Comparison of ENCODE assay signal across 13 mouse cellular contexts in genomic region chr5:101819216-101819615, GRCm38 (mm10). TPM values are rescaled to one million over a fixed set of nuclear protein-coding genes. Genes with fewer than 3 reads are reported as not detected.
"Had no signal": no experiment of that assay in that cellular context is flagged by ENCODE, and none has a peak within 500 bp of the region (broad histone marks: within the 10 kb centered on the region; RNA-seq: fewer than 3 reads in every experiment).

No protein-coding gene starts in this region.

- H3K4me3 ChIP-seq: limb, embryonic 13.5 days; midbrain, embryonic 10.5 days; myocyte; neural tube, embryonic 15.5 days had no signal

- H3K4me2 ChIP-seq: limb, embryonic 13.5 days; neural tube, embryonic 15.5 days had no signal

- ATAC-seq: lung, postnatal 0 days had no signal

- H3K27ac ChIP-seq: limb, embryonic 13.5 days; liver, embryonic 14.5 days; midbrain, embryonic 10.5 days; neural tube, embryonic 15.5 days had no signal

- H3K9me3 ChIP-seq: limb, embryonic 13.5 days; midbrain, embryonic 10.5 days; neural tube, embryonic 15.5 days had no signal

- H3K9ac ChIP-seq: limb, embryonic 13.5 days; liver, embryonic 14.5 days; neural tube, embryonic 15.5 days had no signal

- DNase-seq: kidney, adult 9 months; kidney, postnatal 10 days; left cerebral cortex, postnatal 4 days; lung, adult 18-20 months; lung, postnatal 36 days; midbrain, embryonic 14.5 days; thymus, postnatal 4 days had no signal

- H3K36me3 ChIP-seq: limb, embryonic 13.5 days; midbrain, embryonic 10.5 days; neural tube, embryonic 15.5 days had no signal

- H3K27me3 ChIP-seq: neural tube, embryonic 15.5 days had no signal

- H3K4me1 ChIP-seq: neural tube, embryonic 15.5 days had no signal

RNA-seq across cellular contexts. Expression of gene Cds1, which starts 54.3 kb away (rescaled TPM):
- polyA plus RNA-seq: myocyte had no signal
